Mouse (Mus musculus) intestine, postnatal 0 days (tissue): ENCODE data around the gene Car5a. TPM values are rescaled to one million over a fixed set of nuclear protein-coding genes. Genes with fewer than 3 reads are reported as not detected.
A peak's percentile ranks its signal among the peaks of the same experiment; 100 is the strongest.

Experiments used
- ATAC-seq: fragments of 200-750 bp; cut with Nextera tagmentation; 2 replicates; pipeline ENCODE4 v1.8.0; 2017; ENCODE audit warnings: mild to moderate bottlenecking, moderate TSS enrichment, moderate library complexity
- H3K27ac ChIP-seq: fragments of 300-500 bp; sonication (generic); 2 replicates; pipeline ENCODE4 v1.5.1; 2014; ENCODE audit warnings: mild to moderate bottlenecking, low read depth, low read length, moderate library complexity
- H3K27me3 ChIP-seq: fragments of 300-500 bp; sonication (generic); replicated peaks from 2 replicates; pipeline ENCODE4 v1.6.1; 2014; ENCODE audit warnings: low read length, mixed read lengths; ENCODE audit not compliant: control insufficient read depth, insufficient read depth
- H3K36me3 ChIP-seq: fragments of 300-500 bp; sonication (generic); 2 replicates; pipeline ENCODE4 v1.6.1; 2014; ENCODE audit warnings: mild to moderate bottlenecking, moderate library complexity; ENCODE audit not compliant: control insufficient read depth, insufficient read depth
- H3K4me1 ChIP-seq: fragments of 300-500 bp; sonication (generic); replicated peaks from 2 replicates; pipeline ENCODE4 v1.6.1; 2014; ENCODE audit warnings: antibody characterized with exemption, low read length, mixed read lengths; ENCODE audit not compliant: control insufficient read depth, insufficient read depth
- H3K4me2 ChIP-seq: fragments of 300-500 bp; sonication (generic); replicated peaks from 2 replicates; pipeline ENCODE4 v1.6.1; 2014; ENCODE audit warnings: low read depth, mild to moderate bottlenecking, moderate library complexity
- H3K4me3 ChIP-seq: fragments of 300-500 bp; sonication (generic); 2 replicates; pipeline ENCODE4 v1.5.1; 2014; ENCODE audit warnings: low read depth, low read length
- H3K9ac ChIP-seq: fragments of 300-500 bp; sonication (generic); 2 replicates; pipeline ENCODE4 v1.6.1; 2014; ENCODE audit warnings: mild to moderate bottlenecking, low read depth, low read length
- H3K9me3 ChIP-seq: fragments of 300-500 bp; sonication (generic); 2 replicates; pipeline ENCODE4 v1.6.1; 2016; ENCODE audit warnings: mixed run types; ENCODE audit not compliant: control insufficient read depth
- CTCF ChIP-seq: sonication (generic); IDR thresholded peaks from 2 replicates; pipeline ENCODE4 v1.5.1; 2016; ENCODE audit warnings: low read depth, mild to moderate bottlenecking, control low read depth, antibody characterized with exemption, moderate library complexity
- WGBS: fragments of 180-500 bp; shearing (Covaris S2); extraction: QIAGEN DNeasy Blood & Tissue Kit; methylation state at CpG from one replicate; pipeline ENCODE4 v1.1.7; 2014; 5-methylcytosine and 5-hydroxymethylcytosine counted together
- polyA plus RNA-seq: library from polyadenylated mRNA; unstranded; fragments of >200 nt; fragmentation: Nextera tagmentation; extraction: Ambion mirVana; gene quantifications from 2 replicates; pipeline ENCODE4 v1.2.1, GENCODE M21; 2015

The Car5a gene
- polyA plus RNA-seq, 1 experiment from 2014 or later, result 10.1 TPM

- H3K9ac ChIP-seq, result no peak overlapping the region
- H3K9me3 ChIP-seq, result no peaks in the 10 kb centered on the region
Measured at GRCm38 (mm10) chr8:121898401-121898931, 46.2 kb downstream of the Car5a start.

DNA sequence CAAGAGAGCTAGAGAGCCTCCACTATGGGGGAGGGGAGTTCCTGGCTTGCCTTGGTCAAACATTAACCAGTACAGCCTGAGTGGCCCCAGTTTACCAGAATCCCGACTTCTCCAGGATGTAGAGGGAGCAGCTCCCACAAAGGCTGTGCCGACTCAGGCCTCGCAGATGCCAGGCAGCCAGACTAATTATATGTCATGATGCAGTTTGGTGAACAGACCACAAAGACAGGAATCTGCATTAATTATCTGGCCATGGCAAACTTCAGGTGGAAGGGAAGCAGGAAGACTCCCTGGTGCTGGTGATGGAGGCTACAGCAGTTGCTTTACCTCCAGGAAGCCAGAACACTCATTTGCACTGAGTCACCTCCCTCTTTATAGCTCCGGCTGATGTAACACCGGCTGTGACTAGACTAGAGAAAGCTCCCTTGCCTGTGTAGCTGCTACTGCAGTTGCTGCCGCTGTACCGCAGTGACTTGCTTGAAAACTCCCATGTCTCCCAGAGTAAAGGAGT is 46.8 kb downstream of the Car5a start:
- Histone ChIP-seq H3K9ac (0 out of 2 replicates have a peak overlapping the region, but pooled peaks have one; percentile 26), H3K4me1 (peaks cover 16% of the 10 kb centered on the region), H3K27me3 (no peaks in the 10 kb centered on the region), H3K27ac (peak overlapping the region; percentile 94), H3K9me3 (no peaks in the 10 kb centered on the region), H3K4me3 (peak overlapping the region; percentile 14; the same call in 1 of the 2 replicates), H3K4me2 (peak overlapping the region; percentile 57), H3K36me3 (no peaks in the 10 kb centered on the region)
- TF ChIP-seq CTCF, result no peak
- ATAC-seq, result peak; percentile 80
- WGBS, result 13% methylated on average over 7 of the region's 7 CpGs

More at GRCm38 (mm10) chr8:121898401-121898931, 46.2 kb downstream of the Car5a start:
- peak; percentile 42 for TF ChIP-seq CTCF
- H3K27ac ChIP-seq, result peak overlapping the region; percentile 94
- peaks cover 16% of the 10 kb centered on the region for H3K4me1 ChIP-seq
- ATAC-seq, result peak; percentile 90
- peak overlapping the region; percentile 57 for H3K4me2 ChIP-seq
- 0% methylated on average over 4 of the region's 4 CpGs for WGBS
- no peaks in the 10 kb centered on the region for H3K27me3 ChIP-seq
- peak overlapping the region; percentile 14; the same call in 1 of the 2 replicates for H3K4me3 ChIP-seq
- H3K36me3 ChIP-seq, result no peaks in the 10 kb centered on the region

DNA sequence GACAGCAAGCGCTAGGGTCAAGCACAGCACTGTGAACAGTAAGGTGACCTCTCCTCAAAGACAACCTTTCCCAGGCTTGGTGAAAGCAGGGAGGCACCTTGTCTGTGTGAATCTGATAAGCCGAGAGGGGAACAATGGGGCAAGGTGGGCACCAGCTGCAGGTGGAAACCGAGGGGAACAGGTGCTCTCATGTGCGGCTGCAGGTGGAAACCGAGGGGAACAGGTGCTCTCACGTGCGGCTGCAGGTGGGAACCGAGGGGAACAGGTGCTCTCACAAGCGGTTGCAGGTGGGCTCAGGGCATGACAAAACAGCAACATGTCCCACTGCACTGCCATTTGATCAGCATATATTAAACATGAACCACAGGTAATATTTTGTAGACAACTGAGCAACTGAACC is 47.5 kb downstream of the Car5a start:
- Histone ChIP-seq H3K9me3 (no peaks in the 10 kb centered on the region), H3K4me1 (peaks cover 16% of the 10 kb centered on the region), H3K4me3 (no peak overlapping the region), H3K27ac (peak overlapping the region; percentile 94), H3K27me3 (no peaks in the 10 kb centered on the region), H3K9ac (0 out of 2 replicates have a peak overlapping the region, but pooled peaks have one; percentile 26), H3K4me2 (peak overlapping the region; percentile 57), H3K36me3 (no peaks in the 10 kb centered on the region)
- 45% methylated on average over 9 of the region's 9 CpGs for WGBS
- TF ChIP-seq CTCF, result no peak
- ATAC-seq, result no peak

DNA sequence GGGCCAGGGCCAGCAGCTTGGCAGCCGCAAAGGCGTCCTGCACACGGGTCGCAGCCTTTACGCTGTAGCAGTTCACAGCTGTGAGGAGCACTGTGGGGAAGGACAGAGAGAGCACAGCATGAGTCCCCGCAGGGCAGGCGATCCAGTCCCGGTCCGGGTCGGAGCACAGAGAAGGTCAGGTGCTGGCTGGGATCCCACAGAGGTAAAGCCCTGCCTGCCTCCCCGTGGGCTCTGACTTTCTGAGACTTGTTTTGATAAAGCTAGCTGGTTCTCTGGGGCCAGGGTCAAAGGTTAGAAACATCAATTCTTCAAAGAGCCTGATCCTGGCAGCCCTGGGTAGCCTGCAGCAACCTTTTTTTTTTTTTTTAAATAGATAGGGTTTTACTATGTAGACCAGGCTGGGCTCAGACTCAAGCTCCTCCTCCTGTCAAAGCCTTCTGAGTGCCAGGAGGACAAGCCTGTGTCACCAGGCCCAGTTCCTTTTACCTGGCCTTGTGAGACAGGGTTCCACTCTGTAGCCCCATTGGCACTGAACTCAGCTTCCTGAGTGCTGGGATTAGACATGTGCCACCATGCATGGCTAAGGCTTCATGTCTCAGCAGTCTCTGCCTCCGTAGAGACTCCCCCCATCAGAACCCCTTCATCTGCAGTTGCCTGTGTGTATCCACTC is 48.1 kb downstream of the Car5a start:
- H3K4me3 ChIP-seq, result no peak overlapping the region
- H3K36me3 ChIP-seq, result no peaks in the 10 kb centered on the region
- no peaks in the 10 kb centered on the region for H3K9me3 ChIP-seq
- H3K27ac ChIP-seq, result peak overlapping the region; percentile 94; the same call in 1 of the 2 replicates
- WGBS, result 35% methylated on average over 12 of the region's 12 CpGs
- peak overlapping the region; percentile 57 for H3K4me2 ChIP-seq
- peaks cover 16% of the 10 kb centered on the region for H3K4me1 ChIP-seq
- no peak overlapping the region; the same call in 1 of the 2 replicates for H3K9ac ChIP-seq
- H3K27me3 ChIP-seq, result no peaks in the 10 kb centered on the region
- no peak for TF ChIP-seq CTCF
- ATAC-seq, result no peak

- Histone ChIP-seq H3K4me1 (peaks cover 16% of the 10 kb centered on the region), H3K27ac (0 out of 2 replicates have a peak overlapping the region, but pooled peaks have one; percentile 94), H3K9ac (no peak overlapping the region), H3K27me3 (no peaks in the 10 kb centered on the region), H3K4me2 (no peak overlapping the region), H3K9me3 (no peaks in the 10 kb centered on the region), H3K4me3 (no peak overlapping the region), H3K36me3 (no peaks in the 10 kb centered on the region; the same call in 1 of the 2 replicates)
- ATAC-seq, result no peak
- WGBS, result 63% methylated on average over 7 of the region's 7 CpGs
- no peak for TF ChIP-seq CTCF
Measured at GRCm38 (mm10) chr8:121895910-121896309, 48.8 kb downstream of the Car5a start.

DNA sequence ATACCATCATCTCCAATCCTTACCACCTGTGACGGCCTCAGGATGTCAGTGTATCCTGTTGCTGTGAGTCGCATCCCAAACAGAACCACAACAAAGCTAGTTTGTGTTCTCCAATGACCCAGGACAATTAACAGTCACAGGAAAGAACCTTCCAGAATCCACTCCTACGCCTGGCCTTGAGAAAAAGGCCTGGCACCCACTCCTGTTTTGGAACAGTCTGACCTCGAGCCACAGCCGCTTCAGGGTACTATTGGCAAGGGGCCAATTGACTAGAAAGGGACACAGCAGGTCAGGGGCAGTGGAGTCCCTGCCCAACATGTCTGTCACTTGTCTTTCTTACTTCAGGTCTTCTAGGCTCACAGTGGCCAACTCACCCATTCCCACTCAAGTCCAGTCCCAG is 51.8 kb downstream of the Car5a start:
- no peak overlapping the region for H3K4me3 ChIP-seq
- no peaks in the 10 kb centered on the region; the same call in none of the 2 replicates for H3K36me3 ChIP-seq
- H3K9me3 ChIP-seq, result no peaks in the 10 kb centered on the region
- no peaks in the 10 kb centered on the region for H3K27me3 ChIP-seq
- no peak overlapping the region for H3K27ac ChIP-seq
- H3K9ac ChIP-seq, result no peak overlapping the region
- H3K4me1 ChIP-seq, result 0 out of 2 replicates have a peak, but pooled peaks cover 5% of the 10 kb centered on the region
- ATAC-seq, result no peak
- no peak overlapping the region for H3K4me2 ChIP-seq
- 83% methylated on average over 5 of the region's 5 CpGs for WGBS
- no peak for TF ChIP-seq CTCF
